Mouse (Mus musculus) neural tube, embryonic 11.5 days (tissue): ENCODE results near the gene Atg4d. TPM values are rescaled to one million over a fixed set of nuclear protein-coding genes. Genes with fewer than 3 reads are reported as not detected.

Experiments used
- ATAC-seq: fragments of 200-750 bp; cut with Nextera tagmentation; 2 replicates; pipeline ENCODE4 v1.8.0; 2017; ENCODE audit warnings: moderate number of reproducible peaks, mild to moderate bottlenecking, moderate TSS enrichment, moderate library complexity; ENCODE audit not compliant: insufficient read depth, low FRiP score, low TSS enrichment
- DNase-seq: peaks from one replicate; pipeline ENCODE4 v3.0.0-alpha.2; 2015; ENCODE audit warnings: low spot score
- H3K27ac ChIP-seq: fragments of 300-500 bp; sonication (generic); 2 replicates; pipeline ENCODE4 v1.5.1; 2014; ENCODE audit warnings: low read depth, mild to moderate bottlenecking, low read length
- H3K27me3 ChIP-seq: fragments of 300-500 bp; sonication (generic); 2 replicates; pipeline ENCODE4 v1.6.1; 2014; ENCODE audit warnings: mild to moderate bottlenecking, low read length, mixed read lengths; ENCODE audit not compliant: control insufficient read depth, insufficient read depth
- H3K36me3 ChIP-seq: fragments of 300-500 bp; sonication (generic); 2 replicates; pipeline ENCODE4 v1.6.1; 2014; ENCODE audit warnings: mild to moderate bottlenecking, low read length, moderate library complexity, mixed read lengths; ENCODE audit not compliant: control insufficient read depth, insufficient read depth
- H3K4me1 ChIP-seq: fragments of 300-500 bp; sonication (generic); 2 replicates; pipeline ENCODE4 v1.6.1; 2014; ENCODE audit warnings: low read length, mixed read lengths; ENCODE audit not compliant: control insufficient read depth, insufficient read depth
- H3K4me2 ChIP-seq: fragments of 300-500 bp; sonication (generic); 2 replicates; pipeline ENCODE4 v1.6.1; 2014; ENCODE audit warnings: low read depth, mild to moderate bottlenecking, moderate library complexity
- H3K4me3 ChIP-seq: fragments of 300-500 bp; sonication (generic); 2 replicates; pipeline ENCODE4 v1.5.1; 2014; ENCODE audit warnings: low read depth, low read length
- H3K9ac ChIP-seq: fragments of 300-500 bp; sonication (generic); 2 replicates; pipeline ENCODE4 v1.6.1; 2014; ENCODE audit warnings: mild to moderate bottlenecking, low read length
- H3K9me3 ChIP-seq: fragments of 300-500 bp; sonication (generic); 2 replicates; pipeline ENCODE4 v1.6.1; 2016; ENCODE audit warnings: low read length; ENCODE audit not compliant: control insufficient read depth
- WGBS: fragments of 180-500 bp; shearing (Covaris S2); extraction: QIAGEN DNeasy Blood & Tissue Kit; methylation state at CpG from one replicate; pipeline ENCODE4 v1.1.7; 2014; 5-methylcytosine and 5-hydroxymethylcytosine counted together
- polyA plus RNA-seq: library from polyadenylated mRNA; unstranded; fragments of >200 nt; fragmentation: Nextera tagmentation; extraction: Ambion mirVana; gene quantifications from 2 replicates; pipeline ENCODE4 v1.2.1, GENCODE M21; 2014

The Atg4d gene
- polyA plus RNA-seq, 1 experiment from 2014 or later, result 55.1 TPM

DNA sequence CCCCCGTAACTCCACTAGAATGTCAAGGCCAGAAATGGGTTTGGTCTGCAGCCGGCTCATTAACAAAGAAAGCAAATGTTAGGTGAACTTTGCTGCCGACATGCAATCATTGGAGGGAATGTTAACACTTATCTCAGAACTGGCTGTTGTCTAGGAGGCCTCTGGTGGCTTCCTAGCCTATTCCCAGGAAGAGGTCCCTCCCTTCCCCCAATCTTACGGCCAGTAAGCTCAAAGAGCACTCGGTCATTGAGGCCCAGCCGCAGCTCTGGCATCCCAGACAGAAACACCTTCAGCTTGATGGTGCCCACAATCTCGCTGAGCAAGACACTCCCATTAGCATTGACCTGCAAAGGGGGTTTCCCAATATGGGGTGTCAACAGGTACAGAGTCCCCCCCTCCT, 40.0 kb downstream of the Atg4d start:
- Histone ChIP-seq H3K4me1 (no peaks in the 10 kb centered on the region), H3K9me3 (no peaks in the 10 kb centered on the region), H3K4me2 (no peak overlapping the region), H3K27me3 (no peaks in the 10 kb centered on the region), H3K36me3 (no peaks in the 10 kb centered on the region), H3K4me3 (no peak overlapping the region), H3K27ac (no peak overlapping the region), H3K9ac (no peak overlapping the region)
- DNase-seq (no peak), ATAC-seq (no peak)
- WGBS, result 86% methylated on average over 7 of the region's 7 CpGs

DNA sequence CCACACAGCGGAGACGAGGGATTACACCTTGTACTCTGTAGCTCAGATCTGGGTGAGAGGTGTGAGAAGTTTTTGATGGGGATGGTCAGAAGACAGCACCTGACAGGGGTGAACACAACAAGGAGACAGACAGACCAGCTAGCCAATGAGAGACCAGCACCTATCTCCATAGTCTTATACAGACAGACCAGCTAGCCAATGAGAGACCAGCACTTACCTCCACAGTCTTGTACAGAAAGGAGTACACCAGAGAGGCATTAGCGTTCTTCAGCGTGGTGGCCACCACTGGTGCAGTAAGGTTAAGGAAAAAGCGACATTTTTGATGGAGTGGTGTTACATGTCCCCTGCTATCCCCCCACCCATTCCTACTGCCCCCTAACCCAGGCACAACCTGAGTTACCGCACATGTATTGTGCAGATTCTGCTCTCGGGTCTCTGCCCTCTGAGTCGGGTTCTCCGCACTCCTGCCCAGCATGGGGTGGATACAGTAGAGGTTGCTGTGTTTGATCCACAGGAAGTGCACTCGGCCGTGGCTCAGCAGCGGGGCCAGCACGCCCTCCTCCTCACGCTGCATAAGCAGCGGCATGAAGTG, 44.2 kb downstream of the Atg4d start:
- no peak for ATAC-seq

DNA sequence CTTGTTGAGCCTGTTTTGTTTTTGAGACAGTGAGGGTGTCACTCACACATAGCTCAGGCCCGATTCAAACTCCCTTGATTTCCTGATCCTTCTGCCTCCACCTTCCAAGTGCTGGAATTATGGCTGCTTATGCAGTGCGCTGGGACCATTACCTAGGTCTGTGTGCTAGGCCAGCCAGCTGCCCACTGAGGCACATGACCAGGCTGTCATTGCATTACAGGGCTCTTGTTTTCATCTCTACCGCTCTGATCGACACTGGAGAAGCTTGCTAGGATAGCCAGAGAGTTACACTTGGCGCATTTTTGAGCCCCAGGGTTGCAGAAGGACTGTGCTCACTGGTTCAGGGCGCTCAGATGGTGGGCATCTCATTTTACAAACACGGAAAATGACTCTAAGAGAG, 46.6 kb downstream of the Atg4d start:
- Histone ChIP-seq H3K27me3 (peaks cover 14% of the 10 kb centered on the region), H3K4me2 (no peak overlapping the region), H3K4me3 (0 out of 2 replicates have a peak overlapping the region, but pooled peaks have one; percentile 4), H3K9ac (no peak overlapping the region), H3K36me3 (no peaks in the 10 kb centered on the region), H3K9me3 (no peaks in the 10 kb centered on the region), H3K27ac (no peak overlapping the region), H3K4me1 (no peaks in the 10 kb centered on the region)
- no peak for DNase-seq
- 27% methylated on average over 7 of the region's 7 CpGs for WGBS
- ATAC-seq, result no peak

More for the DNA sequence above, 44.2 kb downstream of the Atg4d start:
- H3K4me2 ChIP-seq, result no peak overlapping the region
- peaks cover 14% of the 10 kb centered on the region for H3K27me3 ChIP-seq
- H3K4me3 ChIP-seq, result no peak overlapping the region
- H3K4me1 ChIP-seq, result no peaks in the 10 kb centered on the region
- no peak for DNase-seq
- no peak overlapping the region for H3K27ac ChIP-seq
- no peaks in the 10 kb centered on the region for H3K36me3 ChIP-seq
- 68% methylated on average over 15 of the region's 15 CpGs for WGBS
- H3K9ac ChIP-seq, result no peak overlapping the region
- H3K9me3 ChIP-seq, result no peaks in the 10 kb centered on the region

DNA sequence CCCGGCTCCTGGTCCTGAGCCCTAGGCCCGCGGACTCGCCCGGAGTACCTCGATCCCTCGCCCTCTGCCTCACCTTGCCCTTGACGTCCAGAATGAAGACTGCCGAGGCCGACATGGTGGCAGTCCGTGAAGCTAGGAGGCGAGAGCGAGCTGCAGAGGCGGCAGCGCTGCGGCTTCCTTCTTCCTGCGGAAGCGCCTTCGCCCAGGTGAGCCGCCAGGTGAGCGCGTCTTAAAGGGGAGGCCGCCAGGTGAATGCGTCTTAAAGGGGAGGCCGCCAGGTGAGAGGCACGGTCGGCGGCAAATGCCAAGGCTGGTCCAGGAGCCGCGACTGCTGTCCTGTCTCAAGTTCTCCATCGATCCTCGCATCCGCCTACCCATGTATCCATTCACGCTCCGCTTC, 47.0 kb downstream of the Atg4d start, which contains the start of gene Ap1m2:
Gene Ap1m2, minus strand, starts transcription at position 204 of the 400 bp plus-strand sequence.
- Histone ChIP-seq H3K9me3 (no peaks in the 10 kb centered on the region), H3K27ac (no peak within 1 kb of the TSS), H3K9ac (no peak within 1 kb of the TSS), H3K27me3 (peaks cover 14% of the 10 kb centered on the region), H3K4me2 (no peak within 1 kb of the TSS), H3K36me3 (no peaks in the 10 kb centered on the region), H3K4me3 (peak within 1 kb of the TSS; percentile 4; the same call in 1 of the 2 replicates), H3K4me1 (no peaks in the 10 kb centered on the region)
- ATAC-seq, result no peak
- DNase-seq, result no peak
- WGBS, result 9% methylated on average over 32 of the region's 35 CpGs

- Histone ChIP-seq H3K9me3 (no peaks in the 10 kb centered on the region), H3K36me3 (no peaks in the 10 kb centered on the region), H3K9ac (no peak overlapping the region), H3K4me1 (no peaks in the 10 kb centered on the region), H3K27ac (no peak overlapping the region), H3K4me3 (no peak overlapping the region), H3K27me3 (peaks cover 14% of the 10 kb centered on the region), H3K4me2 (no peak overlapping the region)
- 9% methylated on average over 11 of the region's 11 CpGs for WGBS
- ATAC-seq, result peak; percentile 48
- DNase-seq, result peak; percentile 88
Observed at GRCm38 (mm10) chr9:21313394-21313793, 48.3 kb downstream of the Atg4d start.

- no peaks in the 10 kb centered on the region for H3K36me3 ChIP-seq
- DNase-seq (no peak), ATAC-seq (no peak)
- peaks cover 14% of the 10 kb centered on the region for H3K27me3 ChIP-seq
- WGBS, result 90% methylated on average over 9 of the region's 9 CpGs
- no peak overlapping the region for H3K4me2 ChIP-seq
- H3K4me1 ChIP-seq, result no peaks in the 10 kb centered on the region
- no peak overlapping the region for H3K27ac ChIP-seq
- H3K9ac ChIP-seq, result no peak overlapping the region
- no peak overlapping the region for H3K4me3 ChIP-seq
- no peaks in the 10 kb centered on the region for H3K9me3 ChIP-seq
Observed at GRCm38 (mm10) chr9:21314367-21315140, 49.5 kb downstream of the Atg4d start.

- no peaks in the 10 kb centered on the region for H3K36me3 ChIP-seq
- no peak overlapping the region for H3K27ac ChIP-seq
- H3K27me3 ChIP-seq, result peaks cover 14% of the 10 kb centered on the region
- no peaks in the 10 kb centered on the region for H3K9me3 ChIP-seq
- H3K4me2 ChIP-seq, result no peak overlapping the region
- 63% methylated on average over 5 of the region's 5 CpGs for WGBS
- DNase-seq, result no peak
- H3K4me1 ChIP-seq, result no peaks in the 10 kb centered on the region
- ATAC-seq, result no peak
- H3K9ac ChIP-seq, result no peak overlapping the region
- H3K4me3 ChIP-seq, result no peak overlapping the region
Observed at GRCm38 (mm10) chr9:21315421-21315820, 50.3 kb downstream of the Atg4d start.

- Histone ChIP-seq H3K4me1 (peaks cover 5% of the 10 kb centered on the region; the same call in 1 of the 2 replicates), H3K4me2 (no peak overlapping the region), H3K4me3 (no peak overlapping the region), H3K27ac (no peak overlapping the region), H3K9me3 (no peaks in the 10 kb centered on the region), H3K9ac (no peak overlapping the region), H3K36me3 (no peaks in the 10 kb centered on the region), H3K27me3 (peaks cover 10% of the 10 kb centered on the region)
- no peak for ATAC-seq
- DNase-seq, result no peak
- WGBS, result 80% methylated on average over 7 of the region's 7 CpGs
Observed at GRCm38 (mm10) chr9:21316696-21317095, 51.6 kb downstream of the Atg4d start.

- no peak overlapping the region for H3K9ac ChIP-seq
- DNase-seq (no peak), ATAC-seq (no peak)
- H3K36me3 ChIP-seq, result no peaks in the 10 kb centered on the region
- no peak overlapping the region for H3K4me3 ChIP-seq
- no peaks in the 10 kb centered on the region for H3K27me3 ChIP-seq
- no peaks in the 10 kb centered on the region for H3K9me3 ChIP-seq
- H3K4me1 ChIP-seq, result peaks cover 12% of the 10 kb centered on the region; the same call in 1 of the 2 replicates
- no peak overlapping the region for H3K27ac ChIP-seq
- H3K4me2 ChIP-seq, result no peak overlapping the region
- WGBS, result 86% methylated on average over 6 of the region's 6 CpGs
Observed at GRCm38 (mm10) chr9:21318792-21319191, 53.7 kb downstream of the Atg4d start.
